Mouse (Mus musculus): Measurements from ENCODE around the gene Txndc12.

Gene Txndc12

GRCm38 (mm10) chr4:108845824-108846569 is 11.6 kb downstream of the Txndc12 start:
- in situ Hi-C loops (cut with MboI; ENCODE audit: unreplicated experiment in 2 of 2), result no loop called here

GRCm38 (mm10) chr4:108847715-108848504 is 13.5 kb downstream of the Txndc12 start, which contains the start of gene Kti12:
Kti12 (plus strand) TSS chr4:108847785.
- in situ Hi-C loops (cut with MboI; ENCODE audit: unreplicated experiment in 2 of 2), result no loop called here

DNA sequence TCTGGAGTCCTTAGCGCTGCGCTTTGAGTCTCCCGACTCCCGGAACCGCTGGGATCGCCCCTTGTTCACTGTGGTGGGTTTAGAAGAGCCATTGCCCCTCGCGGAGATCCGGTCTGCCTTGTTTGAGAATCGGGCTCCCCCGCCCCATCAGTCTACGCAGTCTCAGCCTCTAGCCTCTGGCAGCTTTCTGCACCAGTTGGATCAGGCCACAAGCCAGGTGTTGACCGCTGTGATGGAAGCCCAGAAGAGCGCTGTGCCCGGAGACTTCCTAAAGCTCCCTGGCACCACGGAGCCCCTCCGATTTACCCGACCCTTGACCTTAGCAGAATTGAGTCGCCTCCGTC is 14.1 kb downstream of the Txndc12 start, which contains the start of gene A730015C16Rik:
Gene A730015C16Rik, minus strand, starts transcription at position 115 of the 344 bp plus-strand sequence.
- in situ Hi-C loops (cut with MboI; ENCODE audit: unreplicated experiment in 2 of 2), result no loop called here

DNA sequence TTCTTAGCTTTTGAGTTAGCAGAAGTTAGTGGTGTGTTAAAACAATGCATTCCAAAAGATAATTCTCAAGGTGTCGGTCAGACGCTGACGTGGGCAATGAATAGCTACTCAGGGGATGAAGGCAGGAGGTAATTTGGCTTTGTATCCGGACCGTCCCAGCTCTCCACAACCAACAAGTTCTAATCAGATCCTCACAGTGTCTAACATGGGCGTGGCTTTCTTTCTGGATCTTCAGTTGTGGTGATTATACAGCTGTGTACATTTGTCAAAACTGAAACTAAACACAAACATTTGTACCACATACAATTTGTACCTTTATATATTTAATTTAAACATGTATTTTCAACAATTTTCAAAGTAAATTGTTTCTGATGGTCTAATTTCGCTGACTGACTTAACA is 32.4 kb downstream of the Txndc12 start:
- in situ Hi-C loops (cut with MboI; ENCODE audit: unreplicated experiment in 2 of 2), result loop anchor here (5.0 to 25.0 kb wide), 6 partner anchors 70 to 870 kb away; no protein-coding TSS in a partner anchor

DNA sequence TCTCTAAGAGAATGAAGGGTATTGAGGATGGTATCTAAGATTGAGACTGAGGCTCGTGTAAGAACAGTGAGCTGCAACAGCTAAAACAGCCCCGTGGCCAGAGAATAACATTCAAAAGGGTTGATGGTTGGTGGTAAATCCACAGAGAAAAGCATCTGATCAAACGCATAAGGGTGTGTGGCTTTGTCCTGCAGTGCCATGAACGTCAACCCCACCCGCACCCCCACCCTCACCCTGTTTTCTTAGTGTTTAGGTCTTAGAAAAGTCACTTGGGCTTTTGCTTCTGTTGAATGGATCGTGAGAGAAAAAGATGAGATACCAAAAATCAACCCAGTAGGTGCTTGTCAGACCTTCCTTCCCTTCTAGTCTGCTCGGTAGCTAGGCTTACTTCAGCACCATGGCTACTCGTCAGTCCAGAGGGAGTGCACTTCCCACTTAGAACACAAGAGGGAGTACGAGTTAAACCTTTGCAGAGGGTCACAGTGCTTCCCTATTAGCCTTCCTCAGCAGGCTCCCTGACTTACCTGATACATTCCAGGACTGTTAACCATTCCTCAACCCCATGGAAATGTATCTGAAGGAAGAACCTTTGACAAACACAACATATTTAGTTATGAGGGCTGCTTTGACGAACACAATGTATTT is 35.5 kb downstream of the Txndc12 start:
- in situ Hi-C loops (cut with MboI; ENCODE audit: unreplicated experiment in 2 of 2), result loop anchor here (5.0 to 25.0 kb wide), 6 partner anchors 73 to 867 kb away; no protein-coding TSS in a partner anchor

DNA sequence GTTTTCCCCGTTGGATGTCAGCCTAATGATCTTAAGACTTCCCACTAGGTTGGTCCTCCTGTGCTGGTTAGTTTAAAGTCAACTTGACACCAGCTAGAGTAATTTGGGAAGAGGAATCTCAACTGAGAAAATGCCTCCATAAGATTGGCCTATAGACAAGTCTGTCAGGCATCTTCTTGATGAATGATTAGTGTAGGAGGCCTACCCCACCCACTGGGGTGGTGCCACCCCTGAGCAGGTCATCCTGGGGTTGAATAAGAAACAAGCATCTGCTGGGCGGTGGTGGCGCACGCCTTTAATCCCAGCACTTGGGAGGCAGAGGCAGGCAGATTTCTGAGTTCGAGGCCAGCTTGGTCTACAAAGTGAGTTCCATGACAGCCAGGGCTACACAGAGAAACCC is 39.3 kb downstream of the Txndc12 start:
- in situ Hi-C loops (cut with MboI; ENCODE audit: unreplicated experiment in 2 of 2), result loop anchor here in 1 of 2 experiments (25.0 kb wide), 1 partner anchor 864 kb away; no protein-coding TSS in a partner anchor

DNA sequence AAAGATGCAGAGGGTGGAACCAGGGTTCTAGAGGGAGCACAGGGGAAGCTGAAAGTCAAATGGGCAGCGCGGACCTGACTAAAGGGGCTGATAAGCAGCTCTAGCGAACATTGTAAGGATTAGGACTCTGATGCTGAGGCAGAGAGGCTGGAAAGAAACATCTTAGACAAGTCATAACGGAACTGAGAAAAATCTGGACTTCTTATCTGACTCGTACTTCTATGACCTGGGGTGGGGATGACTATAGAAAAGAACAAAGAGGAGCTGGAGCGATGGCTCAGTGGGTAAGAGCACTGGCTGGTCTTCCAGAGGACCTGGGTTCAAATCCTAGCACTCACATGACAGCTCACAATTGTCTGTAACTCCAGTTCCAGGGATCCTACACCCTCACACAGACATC is 43.5 kb downstream of the Txndc12 start:
- in situ Hi-C loops (cut with MboI; ENCODE audit: unreplicated experiment in 2 of 2), result no loop called here

GRCm38 (mm10) chr4:108878963-108879822 is 44.8 kb downstream of the Txndc12 start, which contains the start of gene Rab3b:
Rab3b (plus strand) TSS chr4:108879063.
- in situ Hi-C loops (cut with MboI; ENCODE audit: unreplicated experiment in 2 of 2), result no loop called here

GRCm38 (mm10) chr4:108883815-108884214 is 49.4 kb downstream of the Txndc12 start:
- in situ Hi-C loops (cut with MboI; ENCODE audit: unreplicated experiment in 2 of 2), result no loop called here

DNA sequence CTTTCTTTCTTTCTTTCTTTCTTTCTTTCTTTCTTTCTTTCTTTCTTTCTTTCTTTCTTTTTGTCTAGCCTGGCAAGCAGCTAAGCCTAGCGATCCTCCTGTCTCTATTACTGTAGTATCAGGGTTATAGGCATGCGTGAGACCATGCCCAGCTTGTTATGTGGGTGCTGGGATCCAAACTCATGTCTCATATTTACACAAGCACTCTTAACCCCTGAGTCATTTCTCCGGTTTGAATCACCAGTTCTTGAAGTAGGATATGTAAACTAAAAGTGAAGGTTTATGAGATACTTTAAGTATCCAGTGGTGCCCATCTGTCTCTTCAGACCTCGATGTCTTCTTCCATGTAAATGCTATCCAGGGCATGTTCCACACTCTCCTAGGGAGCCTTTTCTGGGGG is 53.1 kb downstream of the Txndc12 start:
- in situ Hi-C loops (cut with MboI; ENCODE audit: unreplicated experiment in 2 of 2), result no loop called here

DNA sequence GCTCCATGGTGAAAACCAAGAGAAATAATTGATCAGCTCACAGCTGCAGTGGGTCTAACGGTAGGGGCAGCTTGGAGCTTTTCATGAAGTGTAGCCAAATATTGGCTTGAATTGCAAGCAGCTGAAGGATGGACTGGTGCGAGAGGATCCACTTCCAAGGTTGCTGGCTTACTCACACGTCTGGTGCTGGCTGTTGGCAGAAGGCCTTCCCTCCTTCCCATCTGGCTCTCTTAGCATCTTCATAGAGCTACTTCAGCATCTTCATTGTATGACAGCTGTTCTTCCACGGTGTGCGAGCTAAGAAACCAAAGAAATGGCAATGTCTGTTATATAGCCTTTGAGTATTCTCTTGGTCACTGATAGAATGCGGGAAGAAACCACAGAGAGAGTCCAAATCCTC is 56.5 kb downstream of the Txndc12 start:
- in situ Hi-C loops (cut with MboI; ENCODE audit: unreplicated experiment in 2 of 2), result no loop called here

- in situ Hi-C loops (cut with MboI; ENCODE audit: unreplicated experiment in 2 of 2), result no loop called here
Measured at GRCm38 (mm10) chr4:108900421-108900820, 66.0 kb downstream of the Txndc12 start.

GRCm38 (mm10) chr4:108902886-108903285 is 68.5 kb downstream of the Txndc12 start:
- in situ Hi-C loops (cut with MboI; ENCODE audit: unreplicated experiment in 2 of 2), result no loop called here

- in situ Hi-C loops (cut with MboI; ENCODE audit: unreplicated experiment in 2 of 2), result no loop called here
Measured at GRCm38 (mm10) chr4:108903346-108903745, 68.9 kb downstream of the Txndc12 start.

DNA sequence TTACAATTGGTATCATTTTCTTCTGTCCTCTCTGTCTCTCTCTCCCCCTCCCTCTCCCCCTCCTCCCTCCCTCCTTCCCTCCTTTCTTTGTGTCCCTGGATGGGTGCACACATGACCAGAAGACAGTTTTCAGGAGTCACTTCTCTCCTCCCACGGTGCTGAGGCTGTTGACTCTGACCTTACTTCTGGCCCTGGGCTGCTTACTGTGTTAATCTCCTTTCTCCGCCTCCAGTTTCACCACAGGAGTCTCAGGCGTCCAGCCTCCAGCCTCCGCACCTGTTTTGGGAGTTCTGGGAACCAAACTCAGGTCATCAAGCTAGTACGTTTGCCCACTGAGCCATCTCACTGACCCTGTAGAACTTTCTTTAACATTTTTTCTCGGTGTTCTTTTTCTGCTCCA is 69.7 kb downstream of the Txndc12 start:
- in situ Hi-C loops (cut with MboI; ENCODE audit: unreplicated experiment in 2 of 2), result no loop called here

DNA sequence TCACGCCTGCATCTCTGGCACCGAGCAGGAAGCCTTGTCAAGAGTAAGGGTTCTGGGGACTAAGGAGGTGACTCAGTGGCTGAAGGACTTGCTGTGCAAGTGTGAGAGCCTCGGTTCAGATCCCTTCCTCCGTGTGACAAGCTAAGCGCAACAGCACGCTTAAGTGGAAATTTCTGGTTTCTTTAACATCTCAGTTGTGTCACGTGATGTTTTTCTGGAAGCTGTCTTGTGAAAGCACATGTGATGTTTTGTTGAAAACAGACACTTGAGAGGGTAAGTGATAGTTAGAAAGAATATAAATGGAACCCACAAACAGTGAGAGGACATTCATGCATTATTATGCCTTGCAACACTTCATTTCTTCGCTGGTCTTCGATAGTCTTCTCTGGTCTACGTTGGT is 70.4 kb downstream of the Txndc12 start:
- in situ Hi-C loops (cut with MboI; ENCODE audit: unreplicated experiment in 2 of 2), result no loop called here

DNA sequence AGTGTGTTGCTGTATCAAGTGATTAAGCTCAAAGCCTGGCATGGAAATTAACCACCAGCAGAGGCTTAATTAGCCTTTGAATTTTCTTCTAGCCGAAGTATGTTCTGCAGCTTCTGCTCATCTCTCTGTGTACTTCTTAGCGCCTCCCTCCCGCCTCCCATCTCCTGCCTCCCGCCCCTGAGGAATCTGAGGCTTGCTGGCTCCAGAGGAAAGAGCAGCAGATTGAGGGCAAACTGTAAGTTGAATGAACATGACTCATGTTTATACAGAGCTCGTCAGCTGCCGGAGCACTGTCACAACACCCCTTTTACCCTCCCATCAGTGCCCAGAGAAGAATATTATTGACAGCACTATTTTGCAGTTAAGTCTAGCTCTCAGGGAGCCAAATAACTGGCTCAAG is 71.5 kb downstream of the Txndc12 start:
- in situ Hi-C loops (cut with MboI; ENCODE audit: unreplicated experiment in 2 of 2), result no loop called here

DNA sequence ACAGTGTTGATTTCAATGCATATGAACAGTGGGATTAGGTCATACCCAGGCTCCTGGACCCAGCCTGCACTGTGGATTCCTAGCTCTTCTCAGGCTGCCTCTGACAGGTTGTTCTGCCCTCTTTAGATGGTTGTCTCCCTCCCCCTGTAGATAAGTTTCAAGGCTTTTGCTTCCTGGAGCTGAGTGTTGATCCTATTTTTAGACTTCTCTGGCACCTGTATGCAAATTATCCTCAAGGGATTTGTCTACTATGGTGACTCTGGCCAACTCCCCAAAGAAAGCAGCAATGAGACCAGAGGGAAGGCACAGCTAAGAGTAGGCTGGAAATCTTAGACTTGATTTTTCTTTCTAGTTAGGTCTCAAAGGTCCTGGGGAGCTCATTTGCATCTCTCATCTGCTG is 73.1 kb downstream of the Txndc12 start:
- in situ Hi-C loops (cut with MboI; ENCODE audit: unreplicated experiment in 2 of 2), result no loop called here

DNA sequence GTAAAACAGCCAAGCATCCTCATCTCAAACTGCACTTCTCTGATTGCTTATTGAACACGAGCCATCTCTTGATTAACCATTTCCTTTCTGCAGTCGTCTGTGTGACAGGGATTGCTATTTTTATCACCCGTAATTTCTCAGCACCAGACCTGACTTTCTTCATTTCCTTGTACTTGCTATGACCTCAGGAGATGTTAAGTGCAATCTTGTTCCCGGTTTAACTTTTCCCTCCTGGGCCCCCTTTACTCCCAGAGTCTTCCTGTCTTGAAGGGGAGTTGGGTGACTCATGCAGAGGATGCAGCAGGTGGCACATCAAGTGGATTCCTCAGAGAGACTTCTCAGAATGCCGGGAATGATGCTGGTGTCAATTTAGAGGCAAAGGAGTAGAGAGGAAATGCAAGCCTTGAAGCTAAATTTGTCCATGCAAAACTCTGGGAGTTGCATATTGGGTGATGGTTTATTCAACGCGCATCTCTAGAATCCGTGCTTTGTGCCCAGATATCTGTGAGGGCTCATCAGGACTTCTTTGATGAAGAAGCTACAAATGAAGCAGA is 75.5 kb downstream of the Txndc12 start:
- in situ Hi-C loops (cut with MboI; ENCODE audit: unreplicated experiment in 2 of 2), result no loop called here
